Mouse (Mus musculus) testis, adult 2 months (tissue): ENCODE measurements around the gene Snrpg.

ENCODE experiments used
- CTCF ChIP-seq: fragments of 200-500 bp; IDR thresholded peaks from 2 replicates; pipeline ENCODE4 v1.5.1; 2012; ENCODE audit warnings: low read depth, mild to moderate bottlenecking, inconsistent platforms, low read length, moderate library complexity; ENCODE audit not compliant: control insufficient read depth, insufficient read depth, insufficient replicate concordance
- POLR2A ChIP-seq: fragments of 200-500 bp; IDR thresholded peaks from 2 replicates; pipeline ENCODE4 v1.6.1; 2012; ENCODE audit warnings: low read depth, mild to moderate bottlenecking, inconsistent platforms, low read length, moderate library complexity; ENCODE audit not compliant: control insufficient read depth

DNA sequence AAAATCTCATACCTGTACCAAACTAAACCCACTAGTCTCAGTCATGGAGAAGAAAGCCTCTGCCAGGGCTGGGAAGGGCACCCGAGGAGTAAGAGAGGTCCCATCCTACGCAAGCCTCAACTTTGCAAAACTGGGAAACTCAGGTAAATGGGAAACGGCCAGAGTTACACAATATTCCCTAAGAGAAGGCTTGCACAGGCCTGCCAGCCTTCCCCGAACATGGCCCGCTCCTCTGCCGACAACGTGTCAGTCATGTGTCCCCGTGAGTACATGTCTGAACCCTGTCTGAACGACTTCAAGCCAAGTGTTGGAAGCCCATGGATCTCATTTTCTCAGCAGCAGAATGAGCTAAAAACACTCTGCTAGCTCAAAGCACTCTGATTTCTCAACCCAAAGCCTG lies 23.9 kb downstream of the Snrpg start:
- no peak for TF ChIP-seq CTCF
- TF ChIP-seq POLR2A, result no peak
